Mouse (Mus musculus) cerebellum, adult (tissue): ENCODE results near the gene Ablim1.
A peak's percentile ranks its signal among the peaks of the same experiment; 100 is the strongest.

Experiments used
- ATAC-seq: cut with Nextera tagmentation; 2 replicates; pipeline ENCODE4 v1.9.2; 2017; ENCODE audit warnings: mild to moderate bottlenecking, moderate library complexity, mixed read lengths; ENCODE audit not compliant: insufficient number of reproducible peaks, low FRiP score, low TSS enrichment

The Ablim1 gene

GRCm38 (mm10) chr19:57047671-57048320 lies 266.9 kb downstream of the Ablim1 start:
- no peak for ATAC-seq

- ATAC-seq: no peak
Observed at GRCm38 (mm10) chr19:57039258-57039657, 275.5 kb downstream of the Ablim1 start.

- no peak for ATAC-seq
Observed at GRCm38 (mm10) chr19:57036860-57037259, 277.9 kb downstream of the Ablim1 start.

- ATAC-seq: no peak
Observed at GRCm38 (mm10) chr19:57031582-57031981, 283.1 kb downstream of the Ablim1 start.

GRCm38 (mm10) chr19:57029461-57029860 lies 285.3 kb downstream of the Ablim1 start:
- no peak for ATAC-seq

GRCm38 (mm10) chr19:57028327-57029179 lies 286.2 kb downstream of the Ablim1 start:
- ATAC-seq: no peak

GRCm38 (mm10) chr19:57026501-57026900 lies 288.2 kb downstream of the Ablim1 start:
- no peak for ATAC-seq

- ATAC-seq: no peak
Observed at GRCm38 (mm10) chr19:57017785-57018179, 296.9 kb downstream of the Ablim1 start.

GRCm38 (mm10) chr19:57016995-57017784 lies 297.5 kb downstream of the Ablim1 start:
- ATAC-seq: no peak

GRCm38 (mm10) chr19:57014808-57015207 lies 299.9 kb downstream of the Ablim1 start:
- ATAC-seq: no peak

GRCm38 (mm10) chr19:57013271-57013677 lies 301.4 kb downstream of the Ablim1 start:
- no peak for ATAC-seq

- ATAC-seq: no peak
Observed at GRCm38 (mm10) chr19:57012068-57012467, 302.7 kb downstream of the Ablim1 start.

GRCm38 (mm10) chr19:57010064-57010463 lies 304.7 kb downstream of the Ablim1 start:
- no peak for ATAC-seq

- no peak for ATAC-seq
Observed at GRCm38 (mm10) chr19:57009653-57010052, 305.1 kb downstream of the Ablim1 start.

- ATAC-seq: peak; percentile 65
Observed at GRCm38 (mm10) chr19:57007781-57008710, 306.7 kb downstream of the Ablim1 start, which contains the start of gene Afap1l2. Gene Afap1l2 (minus strand): TSS chr19:57008228.

- peak; percentile 31; the same call in 1 of the 2 replicates for ATAC-seq
Observed at GRCm38 (mm10) chr19:57007291-57007690, 307.4 kb downstream of the Ablim1 start.

- ATAC-seq: no peak
Observed at GRCm38 (mm10) chr19:57006841-57007240, 307.9 kb downstream of the Ablim1 start.

GRCm38 (mm10) chr19:57005062-57005461 lies 309.7 kb downstream of the Ablim1 start:
- peak; percentile 67 for ATAC-seq

GRCm38 (mm10) chr19:57003460-57003810 lies 311.3 kb downstream of the Ablim1 start:
- ATAC-seq: peak; percentile 64
